Mouse (Mus musculus): ENCODE results near the gene Gpatch4.

DNA sequence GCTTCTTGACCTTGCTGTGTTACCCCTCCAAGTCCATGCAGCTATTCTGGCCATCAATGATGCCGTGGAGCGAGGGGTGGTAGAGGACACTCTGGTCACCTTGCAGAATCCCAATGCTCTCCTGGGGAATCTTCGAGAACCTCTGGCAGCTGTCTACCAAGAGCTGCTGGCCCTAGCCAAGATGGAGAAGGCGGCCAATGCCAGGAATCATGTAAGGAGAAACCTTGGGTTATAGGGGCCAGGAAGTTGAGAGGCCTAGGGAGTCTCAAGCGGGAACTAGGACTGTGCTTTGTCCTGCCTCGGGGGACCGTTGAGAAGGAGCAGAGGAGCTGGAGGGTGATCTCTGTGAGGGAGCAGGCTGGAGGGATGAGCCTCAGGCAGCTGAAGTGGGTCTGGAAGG lies 47.2 kb downstream of the Gpatch4 start:
- TF ChIP-seq POLR2A (IDR thresholded peaks at IDR 0.05; ENCODE audit: low read depth, low read length), result no peak
- no peak for TF ChIP-seq CTCF (conservative IDR thresholded peaks at IDR 0.05; ENCODE audit: insufficient read depth, insufficient read length, low read depth, low read length)

Data from kidney, adult 2 months (tissue).